Comparison of ENCODE assay signal across 8 mouse cellular contexts in genomic region chr11:101086323-101086674, GRCm38 (mm10). TPM values are rescaled to one million over a fixed set of nuclear protein-coding genes. Genes with fewer than 3 reads are reported as not detected.
DNase-seq lines count a peak whose midpoint lies in the region; ATAC-seq and TF ChIP-seq lines count a peak whose summit lies in the region.

No protein-coding gene starts in this region.

- no peaks in the 10 kb centered on the region for H3K9me3 ChIP-seq in embryonic facial prominence, embryonic 13.5 days
- H3K9me3 ChIP-seq in kidney, embryonic 16.5 days (ENCODE audit: low read length): no peaks in the 10 kb centered on the region
- no peaks in the 10 kb centered on the region for H3K9me3 ChIP-seq in neural tube, embryonic 13.5 days

- H3K27ac ChIP-seq in left cerebral cortex, adult 2 months: peak overlapping the region; percentile 89
- H3K27ac ChIP-seq in embryonic facial prominence, embryonic 13.5 days: peak overlapping the region; percentile 79; the same call in 1 of the 2 replicates
- H3K27ac ChIP-seq in kidney, embryonic 16.5 days (ENCODE audit: low read length): peak overlapping the region; percentile 90
- H3K27ac ChIP-seq in neural tube, embryonic 13.5 days (replicated peaks): peak overlapping the region; percentile 87

- TF ChIP-seq CTCF in left cerebral cortex, adult 2 months (IDR thresholded peaks at IDR 0.05): no peak

- intact Hi-C loops in left cerebral cortex, adult 2 months (cut with DNase I): no loop called here

- peaks cover 35% of the 10 kb centered on the region for H3K4me1 ChIP-seq in embryonic facial prominence, embryonic 13.5 days
- peaks cover 30% of the 10 kb centered on the region for H3K4me1 ChIP-seq in kidney, embryonic 16.5 days (ENCODE audit: insufficient read depth, low read length)
- peaks cover 51% of the 10 kb centered on the region for H3K4me1 ChIP-seq in neural tube, embryonic 13.5 days (replicated peaks)

- peaks cover 48% of the 10 kb centered on the region for H3K36me3 ChIP-seq in embryonic facial prominence, embryonic 13.5 days
- H3K36me3 ChIP-seq in kidney, embryonic 16.5 days (ENCODE audit: insufficient read depth, low read length): peaks cover 23% of the 10 kb centered on the region
- H3K36me3 ChIP-seq in neural tube, embryonic 13.5 days: peaks cover 35% of the 10 kb centered on the region

- no peak for DNase-seq in left cerebral cortex, adult 2 months (ENCODE audit: extremely low spot score in 1 of 2, low spot score in 2 of 2)
- DNase-seq in left cerebral cortex, adult 9 months (ENCODE audit: low spot score in 2 of 2): no peak
- no peak for DNase-seq in T-cell, adult 2 months (ENCODE audit: low spot score)
- no peak for DNase-seq in adrenal gland, postnatal 25 days

- peak overlapping the region; percentile 91; the same call in 1 of the 2 replicates for H3K4me3 ChIP-seq in left cerebral cortex, adult 2 months
- H3K4me3 ChIP-seq in embryonic facial prominence, embryonic 13.5 days: peak overlapping the region; percentile 83
- H3K4me3 ChIP-seq in kidney, embryonic 16.5 days (ENCODE audit: low read length): peak overlapping the region; percentile 76
- peak overlapping the region; percentile 56 for H3K4me3 ChIP-seq in neural tube, embryonic 13.5 days

- peak overlapping the region; percentile 96 for H3K4me2 ChIP-seq in embryonic facial prominence, embryonic 13.5 days
- peak overlapping the region; percentile 63 for H3K4me2 ChIP-seq in kidney, embryonic 16.5 days (replicated peaks; ENCODE audit: low read depth, low read length)
- H3K4me2 ChIP-seq in neural tube, embryonic 13.5 days: peak overlapping the region; percentile 96

- peak overlapping the region; percentile 88 for H3K9ac ChIP-seq in embryonic facial prominence, embryonic 13.5 days
- peak overlapping the region; percentile 79 for H3K9ac ChIP-seq in kidney, embryonic 16.5 days (replicated peaks; ENCODE audit: low read length)
- H3K9ac ChIP-seq in neural tube, embryonic 13.5 days: peak overlapping the region; percentile 85

- no peak for ATAC-seq in embryonic facial prominence, embryonic 13.5 days (ENCODE audit: insufficient number of reproducible peaks, insufficient read depth, low FRiP score, low TSS enrichment, low read depth)
- ATAC-seq in kidney, embryonic 16.5 days (ENCODE audit: low FRiP score, low TSS enrichment): no peak
- ATAC-seq in neural tube, embryonic 13.5 days (ENCODE audit: low read depth): no peak
- ATAC-seq in megakaryocyte-erythroid progenitor cell, adult 5-6 weeks (replicated peaks; ENCODE audit: low FRiP score, low TSS enrichment, poor library complexity, severe bottlenecking): no peak

- whole genome bisulfite sequencing in embryonic facial prominence, embryonic 13.5 days: 84% methylated on average over 6 of the region's 6 CpGs
- WGBS in kidney, embryonic 16.5 days: 74% methylated on average over 6 of the region's 6 CpGs
- 89% methylated on average over 6 of the region's 6 CpGs for WGBS in neural tube, embryonic 13.5 days

- H3K27me3 ChIP-seq in embryonic facial prominence, embryonic 13.5 days: peaks cover 5% of the 10 kb centered on the region
- H3K27me3 ChIP-seq in kidney, embryonic 16.5 days (ENCODE audit: insufficient read depth, low read length): peaks cover 2% of the 10 kb centered on the region; the same call in 1 of the 2 replicates
- peaks cover under 1% of the 10 kb centered on the region; the same call in 1 of the 2 replicates for H3K27me3 ChIP-seq in neural tube, embryonic 13.5 days

RNA-seq across cellular contexts. Expression of gene Mlx, which starts 0.8 kb away (rescaled TPM):
- total RNA-seq in left cerebral cortex, adult 2 months (2021): 10 to 100 TPM; 41.1 to 44.7 TPM
- polyA plus RNA-seq in embryonic facial prominence, embryonic 13.5 days (2015; fragmentation: Nextera tagmentation; extraction: Ambion mirVana): 46.8 and 50.9 TPM in 2 replicates
- polyA plus RNA-seq in kidney, embryonic 16.5 days (2015; fragmentation: Nextera tagmentation; extraction: Ambion mirVana): 51.9 and 58.9 TPM in 2 replicates
- polyA plus RNA-seq in neural tube, embryonic 13.5 days (2015; fragmentation: Nextera tagmentation; extraction: Ambion mirVana): 87.3 and 96.9 TPM in 2 replicates
- 46.8 and 53.3 TPM in 2 replicates for total RNA-seq in megakaryocyte-erythroid progenitor cell, adult 5-6 weeks (2014; fragmentation: Nextera tagmentation)
- 34.5 and 74.8 TPM in 2 replicates for total RNA-seq in megakaryocyte-erythroid progenitor cell, adult 5-6 weeks (2017)
- 55.2 and 70.0 TPM in 2 replicates for total RNA-seq in adrenal gland, postnatal 25 days (2021)

RNA-seq across cellular contexts. Expression of gene Coasy, which starts 3.9 kb away (rescaled TPM):
- total RNA-seq in left cerebral cortex, adult 2 months (2021): 10 to 100 TPM; 22.5 to 24.1 TPM
- 40.8 and 43.8 TPM in 2 replicates for polyA plus RNA-seq in embryonic facial prominence, embryonic 13.5 days (2015; fragmentation: Nextera tagmentation; extraction: Ambion mirVana)
- 54.3 and 57.9 TPM in 2 replicates for polyA plus RNA-seq in kidney, embryonic 16.5 days (2015; fragmentation: Nextera tagmentation; extraction: Ambion mirVana)
- polyA plus RNA-seq in neural tube, embryonic 13.5 days (2015; fragmentation: Nextera tagmentation; extraction: Ambion mirVana): 39.9 and 45.5 TPM in 2 replicates
- 27.3 and 30.7 TPM in 2 replicates for total RNA-seq in megakaryocyte-erythroid progenitor cell, adult 5-6 weeks (2014; fragmentation: Nextera tagmentation)
- 15.1 and 17.2 TPM in 2 replicates for total RNA-seq in megakaryocyte-erythroid progenitor cell, adult 5-6 weeks (2017)
- total RNA-seq in adrenal gland, postnatal 25 days (2021): 93.5 and 115 TPM in 2 replicates

RNA-seq across cellular contexts. Expression of gene Hsd17b1, which starts 8.1 kb away (rescaled TPM):
- total RNA-seq in left cerebral cortex, adult 2 months (2021): 1 to 10 TPM in 1 of 2 experiments, under 1 TPM in 1; 0.87 to 1.5 TPM
- polyA plus RNA-seq in embryonic facial prominence, embryonic 13.5 days (2015; fragmentation: Nextera tagmentation; extraction: Ambion mirVana): 0.15 TPM in 1 of 2 replicates, not detected in the other
- polyA plus RNA-seq in kidney, embryonic 16.5 days (2015; fragmentation: Nextera tagmentation; extraction: Ambion mirVana): 0.77 TPM in 1 of 2 replicates, not detected in the other
- 0.37 and 0.47 TPM in 2 replicates for polyA plus RNA-seq in neural tube, embryonic 13.5 days (2015; fragmentation: Nextera tagmentation; extraction: Ambion mirVana)
- not detected in 2 replicates for total RNA-seq in megakaryocyte-erythroid progenitor cell, adult 5-6 weeks (2014; fragmentation: Nextera tagmentation)
- total RNA-seq in megakaryocyte-erythroid progenitor cell, adult 5-6 weeks (2017): not detected in 2 replicates
- 2.6 and 3.3 TPM in 2 replicates for total RNA-seq in adrenal gland, postnatal 25 days (2021)

RNA-seq across cellular contexts. Expression of gene Psmc3ip, which starts 8.9 kb away (rescaled TPM):
- total RNA-seq in left cerebral cortex, adult 2 months (2021): 1 to 10 TPM; 2.7 to 3.1 TPM
- polyA plus RNA-seq in embryonic facial prominence, embryonic 13.5 days (2015; fragmentation: Nextera tagmentation; extraction: Ambion mirVana): 43.5 and 46.1 TPM in 2 replicates
- polyA plus RNA-seq in kidney, embryonic 16.5 days (2015; fragmentation: Nextera tagmentation; extraction: Ambion mirVana): 40.0 and 40.1 TPM in 2 replicates
- polyA plus RNA-seq in neural tube, embryonic 13.5 days (2015; fragmentation: Nextera tagmentation; extraction: Ambion mirVana): 20.5 and 23.7 TPM in 2 replicates
- total RNA-seq in megakaryocyte-erythroid progenitor cell, adult 5-6 weeks (2014; fragmentation: Nextera tagmentation): 26.2 and 65.9 TPM in 2 replicates
- 38.0 and 79.3 TPM in 2 replicates for total RNA-seq in megakaryocyte-erythroid progenitor cell, adult 5-6 weeks (2017)
- 7.1 and 9.4 TPM in 2 replicates for total RNA-seq in adrenal gland, postnatal 25 days (2021)

RNA-seq across cellular contexts. Expression of gene Naglu, which starts 16.5 kb away (rescaled TPM):
- total RNA-seq in left cerebral cortex, adult 2 months (2021): 1 to 10 TPM; 8.3 TPM
- polyA plus RNA-seq in embryonic facial prominence, embryonic 13.5 days (2015; fragmentation: Nextera tagmentation; extraction: Ambion mirVana): 8.7 and 9.0 TPM in 2 replicates
- polyA plus RNA-seq in kidney, embryonic 16.5 days (2015; fragmentation: Nextera tagmentation; extraction: Ambion mirVana): 18.6 and 23.0 TPM in 2 replicates
- polyA plus RNA-seq in neural tube, embryonic 13.5 days (2015; fragmentation: Nextera tagmentation; extraction: Ambion mirVana): 9.0 and 9.4 TPM in 2 replicates
- total RNA-seq in megakaryocyte-erythroid progenitor cell, adult 5-6 weeks (2014; fragmentation: Nextera tagmentation): 1.5 and 4.3 TPM in 2 replicates
- 3.1 and 4.5 TPM in 2 replicates for total RNA-seq in megakaryocyte-erythroid progenitor cell, adult 5-6 weeks (2017)
- total RNA-seq in adrenal gland, postnatal 25 days (2021): 39.3 and 54.1 TPM in 2 replicates
